In genomic region chr4:127076875-127077548, GRCm38 (mm10) we compare ENCODE assay signal across 8 mouse cellular contexts. TPM values are rescaled to one million over a fixed set of nuclear protein-coding genes. Genes with fewer than 3 reads are reported as not detected.
DNase-seq lines count a peak whose midpoint lies in the region; ATAC-seq lines count a peak whose summit lies in the region.

Zmym6 (plus strand) TSS chr4:127077383.

- under 1% methylated on average over 46 of the region's 46 CpGs for WGBS in hindbrain, embryonic 15.5 days

- no peaks in the 10 kb centered on the region for H3K9me3 ChIP-seq in hindbrain, embryonic 15.5 days

- H3K4me3 ChIP-seq in hindbrain, embryonic 15.5 days: peak within 1 kb of the TSS; percentile 78

- no peaks in the 10 kb centered on the region for H3K36me3 ChIP-seq in hindbrain, embryonic 15.5 days

- peaks cover 29% of the 10 kb centered on the region for H3K4me1 ChIP-seq in hindbrain, embryonic 15.5 days (replicated peaks)

- peak within 1 kb of the TSS; percentile 63 for H3K4me2 ChIP-seq in hindbrain, embryonic 15.5 days

- peak; percentile 95 for ATAC-seq in activated CD4-positive, CD25-positive, alpha-beta regulatory T cell, adult 4 months
- peak; percentile 95 for ATAC-seq in common myeloid progenitor, adult 5-6 weeks (replicated peaks; ENCODE audit: low read depth, poor library complexity, severe bottlenecking)
- peak; percentile 98 for ATAC-seq in hindbrain, embryonic 15.5 days (ENCODE audit: low FRiP score, low read depth)

- peak; percentile 92 for DNase-seq in gastrocnemius, adult 18-20 months (ENCODE audit: low spot score)
- peak; percentile 94 to 95 for DNase-seq in layer of hippocampus, postnatal 36 days
- DNase-seq in lung, postnatal 25 days (ENCODE audit: low spot score): peak; percentile 96
- DNase-seq in retina, embryonic 14.5 days (ENCODE audit: low spot score): peak; percentile 96
- DNase-seq in thymus, postnatal 36 days: peak; percentile 91 to 95

- H3K27ac ChIP-seq in hindbrain, embryonic 15.5 days (replicated peaks): peak within 1 kb of the TSS; percentile 98

- H3K9ac ChIP-seq in hindbrain, embryonic 15.5 days: peak within 1 kb of the TSS; percentile 61

- H3K27me3 ChIP-seq in hindbrain, embryonic 15.5 days: 0 out of 2 replicates have a peak, but pooled peaks cover 2% of the 10 kb centered on the region

RNA-seq across cellular contexts. Expression of gene Zmym6, which starts in this region (rescaled TPM):
- 10 to 100 TPM; 13.1 to 14.1 TPM for polyA plus RNA-seq in activated CD4-positive, CD25-positive, alpha-beta regulatory T cell, adult 4 months (2017; shearing (Covaris generic))
- total RNA-seq in common myeloid progenitor, adult 5-6 weeks (2017): 20.4 and 25.7 TPM in 2 replicates
- 1 to 10 TPM; 3.6 to 4.6 TPM for total RNA-seq in gastrocnemius, adult 18-20 months (2021)
- polyA plus RNA-seq in hindbrain, embryonic 15.5 days (2015; fragmentation: Nextera tagmentation; extraction: Ambion mirVana): 30.3 and 36.7 TPM in 2 replicates
- total RNA-seq in layer of hippocampus, postnatal 36 days (2021): 10 to 100 TPM; 45.2 to 51.2 TPM

Comparison
In these comparisons a context has a peak if more than half of its experiments do, and no peak if none do; other contexts are left out.
1. Peak in every context shown above with its lines: DNase-seq, ATAC-seq, H3K4me3 ChIP-seq and H3K27ac ChIP-seq.